Mouse (Mus musculus): Measurements from ENCODE around the gene Itpr3. TPM values are rescaled to one million over a fixed set of nuclear protein-coding genes. Genes with fewer than 3 reads are reported as not detected.

The Itpr3 gene
- total and polyA plus RNA-seq, 2 experiments from 2014 or later = 0.90 to 4.7 TPM

- no peak; the same call in 1 of the 2 replicates for TF ChIP-seq CTCF (IDR thresholded peaks at IDR 0.05)
- 93% methylated on average over 3 of the region's 3 CpGs for WGBS
- no peak for ATAC-seq (ENCODE audit: low FRiP score)
Measured at GRCm38 (mm10) chr17:27061727-27062126, 4.6 kb downstream of the Itpr3 start.

GRCm38 (mm10) chr17:27062684-27063083 lies 5.6 kb downstream of the Itpr3 start:
- Histone ChIP-seq H3K9ac (replicated peaks; ENCODE audit: low read length, poor library complexity, severe bottlenecking) (no peak overlapping the region), H3K36me3 (ENCODE audit: insufficient read depth, low read length) (no peaks in the 10 kb centered on the region), H3K4me1 (ENCODE audit: insufficient read depth, low read length) (peaks cover 2% of the 10 kb centered on the region; the same call in 1 of the 2 replicates), H3K4me2 (ENCODE audit: low read depth, low read length, poor library complexity, severe bottlenecking) (no peak overlapping the region), H3K27ac (ENCODE audit: low read depth, low read length) (no peak overlapping the region), H3K9me3 (ENCODE audit: low read length) (no peaks in the 10 kb centered on the region), H3K4me3 (ENCODE audit: low read depth, low read length) (no peak overlapping the region), H3K27me3 (ENCODE audit: insufficient read depth, low read length) (peaks cover 12% of the 10 kb centered on the region)
- DNase-seq (ENCODE audit: low spot score) (no peak), ATAC-seq (ENCODE audit: low FRiP score) (no peak)
- WGBS = 93% methylated on average over 7 of the region's 7 CpGs
- TF ChIP-seq CTCF (IDR thresholded peaks at IDR 0.05) = no peak

More at GRCm38 (mm10) chr17:27061727-27062126, 4.6 kb downstream of the Itpr3 start:
- Histone ChIP-seq H3K4me2 (ENCODE audit: low read depth, low read length, poor library complexity, severe bottlenecking) (no peak overlapping the region), H3K36me3 (ENCODE audit: insufficient read depth, low read length) (no peaks in the 10 kb centered on the region), H3K4me3 (ENCODE audit: low read depth, low read length) (no peak overlapping the region), H3K27ac (ENCODE audit: low read depth, low read length) (no peak overlapping the region), H3K9ac (replicated peaks; ENCODE audit: low read length, poor library complexity, severe bottlenecking) (no peak overlapping the region), H3K27me3 (ENCODE audit: insufficient read depth, low read length) (peaks cover 15% of the 10 kb centered on the region), H3K9me3 (ENCODE audit: low read length) (no peaks in the 10 kb centered on the region), H3K4me1 (ENCODE audit: insufficient read depth, low read length) (peaks cover 7% of the 10 kb centered on the region; the same call in 1 of the 2 replicates)
- no peak for DNase-seq (ENCODE audit: low spot score)

- DNase-seq (ENCODE audit: low spot score) (no peak), ATAC-seq (ENCODE audit: low FRiP score) (no peak)
- H3K9me3 ChIP-seq (ENCODE audit: low read length) = no peaks in the 10 kb centered on the region
- WGBS = 67% methylated on average over 6 of the region's 6 CpGs
- H3K36me3 ChIP-seq (ENCODE audit: insufficient read depth, low read length) = no peaks in the 10 kb centered on the region
- H3K4me3 ChIP-seq (ENCODE audit: low read depth, low read length) = no peak overlapping the region
- no peak overlapping the region for H3K9ac ChIP-seq (replicated peaks; ENCODE audit: low read length, poor library complexity, severe bottlenecking)
- no peak overlapping the region for H3K4me2 ChIP-seq (ENCODE audit: low read depth, low read length, poor library complexity, severe bottlenecking)
- TF ChIP-seq CTCF (IDR thresholded peaks at IDR 0.05) = no peak
- no peaks in the 10 kb centered on the region for H3K4me1 ChIP-seq (ENCODE audit: insufficient read depth, low read length)
- H3K27me3 ChIP-seq (ENCODE audit: insufficient read depth, low read length) = peaks cover 3% of the 10 kb centered on the region; the same call in 1 of the 2 replicates
- no peak overlapping the region for H3K27ac ChIP-seq (ENCODE audit: low read depth, low read length)
Measured at GRCm38 (mm10) chr17:27063717-27064116, 6.6 kb downstream of the Itpr3 start.

GRCm38 (mm10) chr17:27064195-27064594 lies 7.1 kb downstream of the Itpr3 start:
- H3K9ac ChIP-seq (replicated peaks; ENCODE audit: low read length, poor library complexity, severe bottlenecking) = no peak overlapping the region
- 77% methylated on average over 2 of the region's 2 CpGs for WGBS
- no peak for TF ChIP-seq CTCF (IDR thresholded peaks at IDR 0.05)
- DNase-seq (ENCODE audit: low spot score) (no peak), ATAC-seq (ENCODE audit: low FRiP score) (no peak)
- no peak overlapping the region for H3K4me3 ChIP-seq (ENCODE audit: low read depth, low read length)
- H3K4me2 ChIP-seq (ENCODE audit: low read depth, low read length, poor library complexity, severe bottlenecking) = no peak overlapping the region
- no peaks in the 10 kb centered on the region for H3K9me3 ChIP-seq (ENCODE audit: low read length)
- H3K27ac ChIP-seq (ENCODE audit: low read depth, low read length) = no peak overlapping the region
- no peaks in the 10 kb centered on the region for H3K36me3 ChIP-seq (ENCODE audit: insufficient read depth, low read length)
- H3K27me3 ChIP-seq (ENCODE audit: insufficient read depth, low read length) = no peaks in the 10 kb centered on the region
- no peaks in the 10 kb centered on the region for H3K4me1 ChIP-seq (ENCODE audit: insufficient read depth, low read length)

GRCm38 (mm10) chr17:27066065-27066464 lies 9.0 kb downstream of the Itpr3 start:
- Histone ChIP-seq H3K4me2 (ENCODE audit: low read depth, low read length, poor library complexity, severe bottlenecking) (no peak overlapping the region), H3K9ac (replicated peaks; ENCODE audit: low read length, poor library complexity, severe bottlenecking) (no peak overlapping the region), H3K4me3 (ENCODE audit: low read depth, low read length) (no peak overlapping the region), H3K9me3 (ENCODE audit: low read length) (no peaks in the 10 kb centered on the region), H3K4me1 (ENCODE audit: insufficient read depth, low read length) (no peaks in the 10 kb centered on the region), H3K36me3 (ENCODE audit: insufficient read depth, low read length) (no peaks in the 10 kb centered on the region), H3K27me3 (ENCODE audit: insufficient read depth, low read length) (no peaks in the 10 kb centered on the region), H3K27ac (ENCODE audit: low read depth, low read length) (no peak overlapping the region)
- no peak for TF ChIP-seq CTCF (IDR thresholded peaks at IDR 0.05)
- ATAC-seq (ENCODE audit: low FRiP score) (no peak), DNase-seq (ENCODE audit: low spot score) (no peak)
- WGBS = 86% methylated on average over 7 of the region's 7 CpGs

DNA sequence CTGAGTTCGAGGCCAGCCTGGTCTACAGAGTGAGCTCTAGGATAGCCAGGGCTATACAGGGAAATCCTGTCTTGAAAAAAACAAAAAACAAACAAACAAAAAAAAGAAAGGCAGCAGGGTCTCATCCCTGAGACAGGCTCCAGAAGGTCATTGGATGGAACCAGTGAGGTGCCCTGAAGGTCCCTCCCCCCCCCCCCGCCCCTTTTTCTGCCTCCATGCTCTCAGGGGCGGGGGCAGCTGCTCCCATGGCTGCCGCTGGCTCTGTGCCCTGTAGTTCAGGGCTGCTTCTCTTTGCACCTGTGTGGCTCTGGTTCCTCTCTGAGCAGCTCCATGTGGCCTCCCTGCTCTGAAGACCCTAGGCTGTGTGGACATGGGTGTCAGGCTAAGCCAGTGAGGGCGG lies 12.0 kb downstream of the Itpr3 start:
- H3K9ac ChIP-seq (replicated peaks; ENCODE audit: low read length, poor library complexity, severe bottlenecking) = no peak overlapping the region
- H3K27me3 ChIP-seq (ENCODE audit: insufficient read depth, low read length) = no peaks in the 10 kb centered on the region
- H3K9me3 ChIP-seq (ENCODE audit: low read length) = no peaks in the 10 kb centered on the region
- H3K4me3 ChIP-seq (ENCODE audit: low read depth, low read length) = no peak overlapping the region
- no peak for TF ChIP-seq CTCF (IDR thresholded peaks at IDR 0.05)
- 80% methylated on average over 4 of the region's 5 CpGs for WGBS
- DNase-seq (ENCODE audit: low spot score) (no peak), ATAC-seq (ENCODE audit: low FRiP score) (no peak)
- H3K4me1 ChIP-seq (ENCODE audit: insufficient read depth, low read length) = no peaks in the 10 kb centered on the region
- no peak overlapping the region for H3K4me2 ChIP-seq (ENCODE audit: low read depth, low read length, poor library complexity, severe bottlenecking)
- H3K36me3 ChIP-seq (ENCODE audit: insufficient read depth, low read length) = no peaks in the 10 kb centered on the region
- H3K27ac ChIP-seq (ENCODE audit: low read depth, low read length) = no peak overlapping the region
